Mouse (Mus musculus) T-cell, adult 2 months (primary cell): ENCODE results near the gene Ripor1.
A peak's percentile ranks its signal among the peaks of the same experiment; 100 is the strongest.

ENCODE experiments used
- DNase-seq: peaks from one replicate; pipeline ENCODE4 v3.0.0; 2022; ENCODE audit warnings: low spot score

The Ripor1 gene

DNA sequence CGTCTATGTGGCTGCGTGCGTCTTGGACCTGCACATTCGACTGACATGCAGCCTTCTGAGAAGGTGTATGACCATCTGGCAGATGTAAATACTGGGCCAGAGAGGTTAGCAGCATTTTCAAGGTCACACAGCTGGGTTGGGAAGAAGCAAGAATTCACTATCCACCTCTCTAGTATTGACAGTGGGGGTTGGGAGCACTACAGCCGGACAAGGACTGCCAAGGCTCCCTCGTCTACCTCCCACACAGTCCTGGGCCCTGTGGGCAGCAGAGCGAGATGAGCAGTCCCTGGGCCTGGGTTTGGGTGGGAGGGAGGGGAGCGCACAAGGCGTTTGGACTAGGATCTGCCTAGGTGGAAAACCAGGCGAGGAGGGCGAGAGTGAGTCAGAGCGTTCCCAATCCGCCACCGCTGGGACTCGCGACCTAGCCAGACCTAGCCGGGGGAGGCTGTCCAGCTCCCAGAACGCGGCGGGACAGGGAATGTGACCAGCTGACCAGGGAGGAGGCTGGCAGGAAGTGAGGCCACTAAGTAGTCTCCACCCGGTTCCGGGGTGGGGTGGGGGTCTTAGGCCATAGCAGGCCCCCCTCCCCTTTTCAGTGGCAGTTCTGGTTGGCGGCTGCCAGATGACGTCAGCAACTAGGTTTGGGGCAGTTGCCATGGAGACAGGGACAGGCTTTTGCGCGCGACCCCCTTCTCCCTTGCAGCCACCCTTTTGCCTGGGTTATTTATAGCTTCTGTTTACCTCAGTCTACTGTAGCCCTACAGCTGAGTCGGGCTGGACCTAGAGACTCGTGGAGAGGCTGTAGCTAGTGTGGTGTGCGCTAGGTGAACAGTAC lies 1.4 kb downstream of the Ripor1 start:
- DNase-seq: peak; percentile 73

DNA sequence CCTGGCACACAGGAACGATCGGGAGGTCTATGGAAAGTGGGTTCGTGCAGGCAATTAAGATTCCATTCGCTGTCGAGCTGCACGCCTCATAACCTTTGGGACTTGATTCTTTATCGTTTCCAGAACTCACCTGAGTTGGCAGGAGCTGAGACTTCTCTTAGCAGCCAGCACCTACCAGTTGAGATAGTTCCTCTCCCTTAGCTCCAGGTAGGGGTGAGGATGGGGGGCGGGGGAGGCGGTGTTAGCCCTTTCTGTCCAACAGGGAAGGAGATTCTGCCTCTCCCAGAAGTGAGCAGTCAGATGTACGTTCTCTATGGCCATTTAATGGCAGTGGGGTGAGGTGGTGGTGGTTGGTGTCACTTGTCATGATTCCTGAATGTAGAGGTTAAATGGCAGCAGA lies 2.0 kb downstream of the Ripor1 start:
- no peak for DNase-seq

GRCm38 (mm10) chr8:105607684-105608083 lies 2.6 kb downstream of the Ripor1 start:
- DNase-seq: peak; percentile 44

- no peak for DNase-seq
Observed at GRCm38 (mm10) chr8:105609355-105609754, 4.3 kb downstream of the Ripor1 start.

DNA sequence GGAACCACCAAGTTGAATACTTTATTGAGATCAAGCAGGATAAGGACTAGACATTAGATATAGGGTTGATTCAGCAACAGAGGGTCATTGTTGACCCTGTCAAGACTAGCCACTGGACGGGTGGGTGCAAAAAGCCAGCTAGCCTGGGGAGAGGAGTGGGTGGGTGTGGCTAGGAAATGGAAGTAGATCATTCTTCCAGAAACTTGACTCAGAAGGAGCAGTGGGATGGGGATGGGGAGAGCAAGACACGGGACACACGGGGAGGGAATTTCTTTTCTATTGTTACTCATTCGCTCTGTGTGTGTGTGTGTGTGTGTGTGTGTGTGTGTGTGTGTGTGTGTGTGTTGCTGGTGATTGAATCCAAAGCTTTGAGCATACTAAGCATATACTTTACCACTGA lies 4.7 kb downstream of the Ripor1 start:
- no peak for DNase-seq

GRCm38 (mm10) chr8:105611836-105612235 lies 6.8 kb downstream of the Ripor1 start:
- DNase-seq: no peak

- no peak for DNase-seq
Observed at GRCm38 (mm10) chr8:105613037-105613436, 8.0 kb downstream of the Ripor1 start.

DNA sequence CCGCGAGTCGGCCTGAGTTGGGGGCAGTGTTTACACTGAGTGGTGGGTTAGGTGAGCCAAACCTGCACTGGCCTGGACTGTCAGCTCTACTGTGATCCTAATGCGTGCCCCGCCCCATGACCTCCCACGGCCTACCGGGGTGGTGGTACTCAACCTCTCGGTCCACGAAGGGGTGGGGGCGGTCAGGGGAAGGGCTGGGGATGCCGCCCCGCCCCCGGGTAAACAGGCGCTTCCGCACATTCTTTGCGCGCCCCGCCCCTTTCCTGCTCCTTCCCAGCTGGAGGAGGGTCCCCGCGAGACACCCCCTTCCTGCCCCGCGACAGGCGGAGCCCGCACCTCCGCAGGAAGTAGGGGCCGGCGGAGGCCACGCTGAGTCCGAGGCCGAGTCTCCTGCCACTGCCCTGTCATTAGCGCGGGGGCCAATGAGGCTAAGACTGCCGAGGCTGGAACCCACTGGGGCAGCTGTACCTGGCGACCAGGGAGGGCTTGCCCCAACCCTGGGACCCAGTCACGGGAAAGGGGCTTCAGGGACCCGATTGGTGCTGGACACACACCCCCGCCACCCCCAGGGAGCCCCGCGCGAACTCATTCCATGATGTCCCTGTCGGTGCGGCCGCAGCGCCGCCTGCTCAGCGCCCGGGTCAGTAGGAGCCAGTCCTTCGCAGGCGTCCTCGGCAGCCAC lies 8.9 kb downstream of the Ripor1 start:
- DNase-seq: peak; percentile 52

DNA sequence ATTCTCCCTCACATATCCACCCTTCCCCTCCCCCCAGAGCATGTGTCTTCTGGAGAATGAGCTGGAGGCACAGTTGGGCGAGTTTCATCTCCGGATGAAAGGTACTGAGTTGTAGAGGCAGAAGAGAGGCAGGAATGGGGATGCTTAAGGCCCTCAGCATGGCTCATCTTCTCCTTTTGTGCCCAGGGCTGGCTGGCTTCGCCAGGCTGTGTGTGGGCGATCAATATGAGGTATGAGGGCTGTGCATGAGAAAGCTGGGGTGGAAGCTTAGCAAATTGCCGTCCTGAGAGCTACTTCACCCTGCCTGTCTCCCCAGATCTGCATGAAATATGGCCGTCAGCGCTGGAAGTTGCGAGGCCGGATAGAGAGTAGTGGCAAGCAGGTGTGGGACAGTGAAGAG lies 10.9 kb downstream of the Ripor1 start:
- DNase-seq: no peak

GRCm38 (mm10) chr8:105617451-105618278 lies 12.6 kb downstream of the Ripor1 start:
- DNase-seq: no peak

DNA sequence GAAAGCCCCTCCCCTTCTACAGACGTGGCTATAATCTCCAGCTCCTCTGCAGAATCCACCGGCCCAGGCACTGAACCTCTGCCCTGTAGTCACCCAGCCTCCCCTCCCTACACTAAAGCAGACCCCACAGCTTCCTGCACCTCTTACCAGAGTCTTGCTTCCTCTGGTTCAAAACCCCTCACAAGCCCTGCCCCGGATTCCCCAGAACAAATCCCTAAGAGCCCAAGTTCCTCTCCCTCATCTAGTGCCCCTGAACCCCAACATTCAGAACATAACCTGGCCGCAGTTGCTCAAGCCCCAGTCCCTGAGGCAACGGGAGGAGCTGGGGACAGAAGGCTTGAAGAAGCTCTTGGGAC lies 13.2 kb downstream of the Ripor1 start:
- DNase-seq: no peak

GRCm38 (mm10) chr8:105618892-105619591 lies 14.0 kb downstream of the Ripor1 start:
- DNase-seq: no peak

GRCm38 (mm10) chr8:105620211-105620610 lies 15.2 kb downstream of the Ripor1 start:
- DNase-seq: no peak

DNA sequence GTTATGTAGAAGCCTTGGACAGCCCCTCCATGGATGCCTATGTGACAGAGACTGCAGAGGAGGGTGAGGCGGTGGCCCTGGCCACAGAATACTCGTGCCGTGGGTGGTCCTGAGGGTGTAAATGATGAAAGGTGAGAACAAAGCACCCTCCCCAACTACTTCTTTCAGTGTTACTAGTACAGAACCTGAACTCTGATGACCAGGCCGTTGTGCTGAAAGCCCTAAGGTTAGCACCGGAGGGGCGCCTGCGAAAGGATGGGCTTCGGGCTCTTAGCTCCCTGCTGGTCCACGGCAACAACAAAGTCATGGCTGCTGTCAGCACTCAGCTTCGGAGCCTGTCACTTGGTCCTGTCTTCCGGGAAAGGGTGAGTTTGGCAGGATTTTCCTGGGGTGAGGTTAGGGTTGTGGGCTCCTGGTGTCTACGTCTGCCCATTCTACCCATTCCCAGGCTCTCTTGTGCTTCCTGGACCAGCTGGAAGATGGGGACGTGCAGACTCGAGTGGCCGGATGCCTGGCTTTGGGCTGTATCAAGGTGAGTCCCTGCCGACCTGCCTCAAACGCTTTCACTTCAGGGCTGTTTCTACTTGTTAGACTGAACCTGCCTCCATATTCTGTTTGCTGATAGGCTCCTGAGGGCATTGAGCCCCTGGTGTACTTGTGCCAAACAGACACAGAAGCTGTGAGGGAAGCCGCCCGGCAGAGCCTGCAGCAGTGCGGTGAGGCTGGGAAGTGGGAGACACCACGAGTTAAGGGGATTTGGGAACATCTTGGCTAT lies 16.1 kb downstream of the Ripor1 start:
- DNase-seq: no peak

- no peak for DNase-seq
Observed at GRCm38 (mm10) chr8:105621841-105622240, 16.8 kb downstream of the Ripor1 start.

DNA sequence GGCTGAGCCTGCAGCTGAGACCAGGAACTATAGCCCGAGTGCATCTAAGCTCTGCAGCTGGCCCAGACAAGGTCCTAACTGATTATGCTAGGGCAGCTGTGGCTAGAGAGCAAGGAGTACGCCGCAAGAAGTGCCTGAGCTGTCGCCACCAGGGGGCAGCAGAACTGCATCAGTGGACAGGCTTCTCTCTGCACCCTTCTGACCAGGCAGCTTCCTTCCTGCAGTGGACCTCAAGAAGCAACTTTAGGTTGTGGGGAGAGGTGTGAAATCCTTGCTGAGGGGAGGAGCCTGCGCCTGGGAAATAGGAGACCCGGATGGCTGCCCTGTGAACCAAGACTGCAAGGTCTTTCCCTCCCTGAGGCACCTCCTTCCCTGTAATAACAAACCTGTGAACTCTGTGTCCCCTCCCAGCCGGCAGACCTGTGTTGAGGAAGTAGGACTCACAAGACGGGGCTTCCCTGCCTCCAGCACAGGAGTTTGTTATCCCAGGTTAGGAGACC lies 17.4 kb downstream of the Ripor1 start:
- peak; percentile 89 for DNase-seq

GRCm38 (mm10) chr8:105623118-105623517 lies 18.1 kb downstream of the Ripor1 start:
- DNase-seq: peak; percentile 90

GRCm38 (mm10) chr8:105623679-105624245 lies 18.7 kb downstream of the Ripor1 start:
- peak; percentile 25 for DNase-seq

DNA sequence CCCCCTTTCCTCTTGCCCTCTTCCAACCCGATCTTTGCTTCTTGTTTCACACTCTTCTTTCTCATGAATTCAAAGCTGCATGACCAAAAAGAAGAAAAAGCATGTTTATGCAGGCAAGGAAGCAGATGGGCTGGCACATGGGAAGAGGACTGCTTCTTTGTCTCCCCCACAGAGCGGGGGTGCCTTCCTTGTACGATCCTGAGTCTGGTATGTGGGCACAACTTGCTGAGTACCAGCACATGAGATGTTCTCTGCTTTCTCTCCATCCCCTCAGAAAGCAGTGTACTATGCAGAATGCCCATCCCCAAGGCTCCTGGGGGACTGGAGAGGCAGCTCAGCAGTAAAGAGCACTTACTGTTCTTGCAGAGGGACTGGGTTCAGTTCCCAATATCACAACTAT lies 19.3 kb downstream of the Ripor1 start:
- DNase-seq: no peak

GRCm38 (mm10) chr8:105624831-105625230 lies 19.8 kb downstream of the Ripor1 start:
- no peak for DNase-seq

GRCm38 (mm10) chr8:105626086-105626485 lies 21.0 kb downstream of the Ripor1 start:
- no peak for DNase-seq
